Mouse (Mus musculus): ENCODE measurements around the gene Fam168b.
A peak's percentile ranks its signal among the peaks of the same experiment; 100 is the strongest.

Gene Fam168b

GRCm38 (mm10) chr1:34851562-34851961 is 8.7 kb upstream of the Fam168b start:
- no peak for DNase-seq (ENCODE audit: low read depth)

- no peak for DNase-seq (ENCODE audit: low read depth)
Measured at GRCm38 (mm10) chr1:34850343-34851136, 7.7 kb upstream of the Fam168b start.

- peak; percentile 71 for DNase-seq (ENCODE audit: low read depth)
Measured at GRCm38 (mm10) chr1:34849745-34850342, 7.0 kb upstream of the Fam168b start, which contains the start of gene Plekhb2. Gene Plekhb2 (plus strand): TSS chr1:34849976.

GRCm38 (mm10) chr1:34847070-34847469 is 4.2 kb upstream of the Fam168b start:
- DNase-seq (ENCODE audit: low read depth): no peak

- DNase-seq (ENCODE audit: low read depth): no peak
Measured at GRCm38 (mm10) chr1:34842389-34842861, 440 bp downstream of the Fam168b start.

- no peak for DNase-seq (ENCODE audit: low read depth)
Measured at GRCm38 (mm10) chr1:34841709-34842388, 1.0 kb downstream of the Fam168b start.

- DNase-seq (ENCODE audit: low read depth): no peak
Measured at GRCm38 (mm10) chr1:34839241-34839640, 3.6 kb downstream of the Fam168b start.

- no peak for DNase-seq (ENCODE audit: low read depth)
Measured at GRCm38 (mm10) chr1:34837951-34838689, 4.7 kb downstream of the Fam168b start.

GRCm38 (mm10) chr1:34834904-34835303 is 8.0 kb downstream of the Fam168b start:
- no peak for DNase-seq (ENCODE audit: low read depth)

- no peak for DNase-seq (ENCODE audit: low read depth)
Measured at GRCm38 (mm10) chr1:34831381-34831780, 11.5 kb downstream of the Fam168b start.

- no peak for DNase-seq (ENCODE audit: low read depth)
Measured at GRCm38 (mm10) chr1:34830934-34831333, 11.9 kb downstream of the Fam168b start.

- no peak for DNase-seq (ENCODE audit: low read depth)
Measured at GRCm38 (mm10) chr1:34828528-34829294, 14.2 kb downstream of the Fam168b start.

- DNase-seq (ENCODE audit: low read depth): no peak
Measured at GRCm38 (mm10) chr1:34827900-34828299, 15.0 kb downstream of the Fam168b start.

- no peak for DNase-seq (ENCODE audit: low read depth)
Measured at GRCm38 (mm10) chr1:34825909-34826308, 17.0 kb downstream of the Fam168b start.

- no peak for DNase-seq (ENCODE audit: low read depth)
Measured at GRCm38 (mm10) chr1:34824208-34824607, 18.7 kb downstream of the Fam168b start.

- DNase-seq (ENCODE audit: low read depth): no peak
Measured at GRCm38 (mm10) chr1:34823353-34823752, 19.5 kb downstream of the Fam168b start.

GRCm38 (mm10) chr1:34822746-34823145 is 20.1 kb downstream of the Fam168b start:
- no peak for DNase-seq (ENCODE audit: low read depth)

GRCm38 (mm10) chr1:34822003-34822402 is 20.9 kb downstream of the Fam168b start:
- no peak for DNase-seq (ENCODE audit: low read depth)

- DNase-seq (ENCODE audit: low read depth): no peak
Measured at GRCm38 (mm10) chr1:34821411-34821810, 21.5 kb downstream of the Fam168b start.

- DNase-seq (ENCODE audit: low read depth): no peak
Measured at GRCm38 (mm10) chr1:34819225-34819910, 23.5 kb downstream of the Fam168b start.

- no peak for DNase-seq (ENCODE audit: low read depth)
Measured at GRCm38 (mm10) chr1:34815843-34816242, 27.0 kb downstream of the Fam168b start.
